Mouse (Mus musculus) G1E (cell line): ENCODE data around the gene Snx8.

ENCODE experiments used
- CTCF ChIP-seq: IDR thresholded peaks from 2 replicates; pipeline ENCODE4 v1.5.1; 2012; ENCODE audit warnings: low read depth, low read length, inconsistent platforms, mixed read lengths
- GATA1 ChIP-seq: IDR thresholded peaks from 2 replicates; pipeline ENCODE4 v1.6.1; 2012; ENCODE audit warnings: borderline replicate concordance, low read length, inconsistent platforms, mixed read lengths
- GATA2 ChIP-seq: IDR thresholded peaks from 2 replicates; pipeline ENCODE4 v1.6.1; 2012; ENCODE audit warnings: low read depth, low read length, inconsistent platforms, borderline replicate concordance
- POLR2AphosphoS5 ChIP-seq: IDR thresholded peaks from 2 replicates; pipeline ENCODE4 v1.6.1; 2012; ENCODE audit warnings: low read depth, low read length, inconsistent platforms; ENCODE audit not compliant: insufficient replicate concordance
- TAL1 ChIP-seq: conservative IDR thresholded peaks from 2 replicates; pipeline ENCODE4 v1.6.1; 2012; ENCODE audit warnings: low read depth, low read length, inconsistent platforms, mixed read lengths

DNA sequence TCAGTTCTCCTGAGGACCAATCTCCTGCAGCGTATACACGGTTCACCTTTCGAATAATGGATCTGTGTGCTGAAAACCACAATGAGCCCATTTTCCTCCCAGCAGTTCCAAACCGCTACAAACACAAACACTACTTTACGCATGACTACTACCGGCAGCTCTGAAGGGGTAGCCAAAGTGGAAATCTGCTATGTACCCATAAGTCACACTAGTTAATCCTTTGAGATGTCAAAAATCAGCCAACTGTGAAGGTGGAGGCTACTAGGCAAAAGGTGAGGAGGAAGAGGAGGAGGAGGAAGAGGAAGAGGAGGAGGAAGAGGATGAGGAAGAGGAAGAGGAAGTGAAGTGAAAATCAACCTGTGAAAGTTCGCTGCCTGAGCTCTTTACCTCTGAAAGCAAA lies 1.8 kb downstream of the Snx8 start:
- TF ChIP-seq CTCF (no peak), GATA1 (no peak), POLR2AphosphoS5 (no peak), TAL1 (no peak), GATA2 (no peak)
